Mouse (Mus musculus) midbrain, postnatal 0 days (tissue): ENCODE measurements at regions not wholly inside any gene's neighbourhood (a gene's known extent, or its start where the extent isn't known, plus 50 kb on each side); places are given as distances from the start of the nearest gene placed in this dataset.
"Not testable (repeated sequence)": the region's sequence is repeated elsewhere in the genome, so short reads cannot be mapped to it uniquely, and the experiment has no call there.

Source experiments
- ATAC-seq: fragments of 200-750 bp; cut with Nextera tagmentation; 2 replicates; pipeline ENCODE4 v1.8.0; 2017; ENCODE audit warnings: moderate number of reproducible peaks, mild to moderate bottlenecking, moderate TSS enrichment, moderate library complexity; ENCODE audit not compliant: low FRiP score
- DNase-seq: peaks from one replicate; pipeline ENCODE4 v3.0.0-alpha.2; 2015; ENCODE audit warnings: low spot score
- H3K27ac ChIP-seq: fragments of 300-500 bp; sonication (generic); 2 replicates; pipeline ENCODE4 v1.5.1; 2014; ENCODE audit warnings: low read depth, mild to moderate bottlenecking, low read length, mixed read lengths
- H3K27me3 ChIP-seq: fragments of 300-500 bp; sonication (generic); 2 replicates; pipeline ENCODE4 v1.6.1; 2014; ENCODE audit warnings: low read length, control low read depth, mixed read lengths; ENCODE audit not compliant: insufficient read depth
- H3K36me3 ChIP-seq: fragments of 300-500 bp; sonication (generic); 2 replicates; pipeline ENCODE4 v1.6.1; 2014; ENCODE audit warnings: low read length, control low read depth, mixed read lengths; ENCODE audit not compliant: insufficient read depth
- H3K4me1 ChIP-seq: fragments of 300-500 bp; sonication (generic); 2 replicates; pipeline ENCODE4 v1.6.1; 2014; ENCODE audit warnings: mild to moderate bottlenecking, control low read depth, antibody characterized with exemption, low read length, mixed read lengths; ENCODE audit not compliant: insufficient read depth
- H3K4me2 ChIP-seq: fragments of 300-500 bp; sonication (generic); 2 replicates; pipeline ENCODE4 v1.6.1; 2014; ENCODE audit warnings: low read depth, mild to moderate bottlenecking, low read length, mixed read lengths; ENCODE audit not compliant: poor library complexity, severe bottlenecking
- H3K4me3 ChIP-seq: fragments of 300-500 bp; sonication (generic); 2 replicates; pipeline ENCODE4 v1.5.1; 2014; ENCODE audit warnings: low read depth, mild to moderate bottlenecking, low read length, moderate library complexity
- H3K9ac ChIP-seq: fragments of 300-500 bp; sonication (generic); replicated peaks from 2 replicates; pipeline ENCODE4 v1.6.1; 2014; ENCODE audit warnings: mild to moderate bottlenecking, low read length, moderate library complexity, mixed read lengths; ENCODE audit not compliant: poor library complexity, severe bottlenecking
- H3K9me3 ChIP-seq: fragments of 300-500 bp; sonication (generic); 2 replicates; pipeline ENCODE4 v1.6.1; 2016; ENCODE audit warnings: low read length, control low read depth
- CTCF ChIP-seq: IDR thresholded peaks from 2 replicates; pipeline ENCODE4 v1.5.1; 2016; ENCODE audit warnings: antibody characterized with exemption, mild to moderate bottlenecking
- WGBS: fragments of 180-500 bp; shearing (Covaris S2); extraction: QIAGEN DNeasy Blood & Tissue Kit; methylation state at CpG from one replicate; pipeline ENCODE4 v1.1.7; 2014; 5-methylcytosine and 5-hydroxymethylcytosine counted together

GRCm38 (mm10) chr9:12062488-12062887 lies 1157.9 kb upstream of the Cntn5 start:
- Histone ChIP-seq H3K4me3 (no peak overlapping the region), H3K9ac (no peak overlapping the region), H3K9me3 (no peaks in the 10 kb centered on the region), H3K36me3 (no peaks in the 10 kb centered on the region), H3K4me1 (no peaks in the 10 kb centered on the region), H3K4me2 (no peak overlapping the region), H3K27ac (no peak overlapping the region), H3K27me3 (no peaks in the 10 kb centered on the region)
- no peak for TF ChIP-seq CTCF
- ATAC-seq, result no peak
- WGBS, result 27% methylated on average over 2 of the region's 2 CpGs
- no peak for DNase-seq

DNA sequence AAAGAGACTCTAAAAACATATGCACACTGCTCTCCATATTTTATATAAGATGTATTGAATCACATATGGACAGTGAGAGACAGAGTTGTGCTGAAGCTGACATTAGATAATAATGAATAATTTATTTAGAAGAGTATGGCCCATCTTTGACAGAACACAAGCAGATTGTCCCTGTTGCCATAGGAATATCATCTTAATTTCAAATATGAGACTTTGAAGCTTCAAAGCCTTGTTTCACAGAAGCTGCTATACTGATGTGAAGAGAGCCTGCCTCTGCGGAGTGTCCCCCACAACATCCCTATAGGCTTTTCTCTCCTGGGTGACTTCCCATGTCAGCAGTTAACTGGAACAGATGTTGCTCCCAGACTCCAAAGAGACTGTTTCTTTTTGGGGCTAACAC lies 1147.9 kb upstream of the Cntn5 start:
- Histone ChIP-seq H3K36me3 (no peaks in the 10 kb centered on the region), H3K27me3 (no peaks in the 10 kb centered on the region), H3K4me2 (no peak overlapping the region), H3K9me3 (no peaks in the 10 kb centered on the region), H3K4me1 (no peaks in the 10 kb centered on the region), H3K9ac (no peak overlapping the region), H3K4me3 (no peak overlapping the region), H3K27ac (no peak overlapping the region)
- 47% methylated on average over 1 of the region's 1 CpGs for WGBS
- TF ChIP-seq CTCF, result no peak
- DNase-seq (no peak), ATAC-seq (no peak)

DNA sequence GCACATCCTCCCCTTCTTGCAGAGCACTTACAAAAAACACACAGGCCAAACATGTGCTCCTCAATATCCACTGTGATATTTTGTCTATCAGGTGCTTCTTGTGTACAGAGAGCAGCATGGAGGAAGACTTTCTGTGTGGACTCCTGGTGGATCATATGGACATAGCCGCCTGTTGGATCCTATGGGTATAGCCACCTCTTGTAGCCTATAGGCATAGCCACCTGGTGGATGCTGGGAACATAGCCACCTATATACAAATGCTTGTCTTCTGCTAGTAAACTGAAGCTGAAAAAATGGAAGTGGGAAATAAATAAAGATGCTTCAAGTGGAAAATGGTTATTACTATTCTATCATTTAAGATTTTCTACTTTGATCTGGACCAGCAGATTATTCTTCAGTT lies 1111.4 kb upstream of the Cntn5 start:
- ATAC-seq, result no peak
- WGBS, result 80% methylated on average over 1 of the region's 1 CpGs

GRCm38 (mm10) chr9:11998580-11998979 lies 1094.0 kb upstream of the Cntn5 start:
- no peaks in the 10 kb centered on the region for H3K36me3 ChIP-seq
- H3K27me3 ChIP-seq, result no peaks in the 10 kb centered on the region
- ATAC-seq (no peak), DNase-seq (no peak)
- no peak overlapping the region for H3K9ac ChIP-seq
- TF ChIP-seq CTCF, result no peak
- no peaks in the 10 kb centered on the region for H3K4me1 ChIP-seq
- no peak overlapping the region for H3K4me3 ChIP-seq
- WGBS, result 52% methylated on average over 2 of the region's 2 CpGs
- H3K9me3 ChIP-seq, result no peaks in the 10 kb centered on the region
- H3K4me2 ChIP-seq, result no peak overlapping the region
- no peak overlapping the region for H3K27ac ChIP-seq

More for the DNA sequence above, 1111.4 kb upstream of the Cntn5 start:
- H3K4me3 ChIP-seq, result no peak overlapping the region
- H3K4me2 ChIP-seq, result no peak overlapping the region
- H3K9ac ChIP-seq, result no peak overlapping the region
- no peaks in the 10 kb centered on the region for H3K9me3 ChIP-seq
- no peak overlapping the region for H3K27ac ChIP-seq
- no peaks in the 10 kb centered on the region for H3K27me3 ChIP-seq
- no peaks in the 10 kb centered on the region for H3K36me3 ChIP-seq
- H3K4me1 ChIP-seq, result no peaks in the 10 kb centered on the region
- no peak for DNase-seq
- TF ChIP-seq CTCF, result no peak

DNA sequence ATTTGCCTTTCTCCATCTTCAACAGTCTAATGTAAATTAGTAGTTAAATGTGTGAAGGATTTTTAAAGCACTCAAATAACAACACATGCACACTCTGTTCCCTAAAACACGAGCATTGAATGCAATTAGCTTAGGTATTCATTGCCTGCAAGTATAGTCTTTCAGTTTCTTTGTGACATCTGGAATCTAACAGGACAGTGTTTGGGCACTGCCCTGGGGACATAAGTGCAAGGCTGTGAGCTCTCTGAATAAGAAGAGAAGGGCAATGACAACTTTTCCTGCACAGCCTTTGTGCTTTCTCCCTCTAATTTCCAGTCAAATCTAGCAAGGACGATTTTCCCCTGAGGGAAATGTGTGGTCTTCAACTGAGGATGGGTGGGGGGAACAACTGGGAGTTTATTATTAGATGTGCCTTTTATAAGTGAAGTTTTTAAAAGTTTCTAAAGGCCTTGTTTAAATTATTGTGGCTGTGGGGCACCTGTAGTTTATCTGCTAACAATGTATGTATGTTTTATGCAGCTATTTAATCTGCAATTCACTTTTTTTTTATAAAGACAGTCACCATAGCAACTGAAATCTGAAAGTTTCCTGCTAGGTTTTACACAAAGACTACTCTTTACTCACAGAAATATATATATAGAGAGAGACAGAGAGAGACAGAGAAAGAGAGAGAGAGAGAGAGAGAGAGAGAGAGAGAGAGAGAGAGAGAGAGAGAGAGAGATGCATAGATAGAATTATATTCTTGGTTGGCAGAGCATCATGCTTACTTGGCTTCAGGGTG lies 1077.7 kb upstream of the Cntn5 start:
- peak; percentile 56; the same call in 1 of the 2 replicates for ATAC-seq
- Histone ChIP-seq H3K4me1 (no peaks in the 10 kb centered on the region), H3K4me2 (no peak overlapping the region), H3K4me3 (no peak overlapping the region), H3K9ac (no peak overlapping the region), H3K9me3 (no peaks in the 10 kb centered on the region), H3K27ac (0 out of 2 replicates have a peak overlapping the region, but pooled peaks have one; percentile 26), H3K27me3 (no peaks in the 10 kb centered on the region), H3K36me3 (no peaks in the 10 kb centered on the region)
- no peak for DNase-seq
- 30% methylated on average over 2 of the region's 2 CpGs for WGBS
- TF ChIP-seq CTCF, result no peak

DNA sequence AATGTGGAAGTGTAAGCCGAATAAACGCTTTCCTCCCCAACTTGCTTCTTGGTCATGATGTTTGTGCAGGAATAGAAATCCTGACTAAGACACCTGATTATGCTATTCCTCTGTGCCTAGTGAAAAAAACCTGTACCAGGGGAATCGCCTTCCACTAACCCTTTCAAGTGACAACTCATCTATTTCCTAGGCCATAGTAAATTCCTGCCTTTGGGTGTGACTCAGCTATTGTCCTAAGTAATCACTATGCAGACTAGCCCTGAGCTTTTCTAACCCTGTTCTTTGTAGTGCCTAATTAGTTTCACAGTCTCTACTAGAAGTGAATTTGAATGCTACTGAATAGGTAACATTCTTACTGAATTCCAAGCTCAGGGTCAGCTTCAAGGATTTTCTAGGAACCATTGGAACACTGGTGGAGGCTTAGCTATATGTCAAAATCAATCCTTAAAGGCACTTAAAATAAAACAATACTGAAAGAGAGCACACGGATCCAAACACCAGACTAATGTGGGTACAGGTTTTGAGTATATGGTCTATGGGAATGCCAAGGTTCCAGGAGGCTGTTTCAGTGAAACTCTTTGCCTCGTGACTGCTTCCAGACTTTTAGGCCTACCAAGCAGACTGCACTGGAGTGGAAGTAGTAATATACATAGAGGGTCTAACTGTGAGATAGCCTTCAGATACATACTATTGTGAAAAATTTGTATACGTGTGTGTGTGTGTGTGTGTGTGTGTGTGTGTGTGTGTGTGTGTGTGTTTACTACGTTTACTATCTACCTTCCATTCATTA lies 1036.3 kb upstream of the Cntn5 start:
- H3K27ac ChIP-seq, H3K27me3 ChIP-seq, DNase-seq, H3K9me3 ChIP-seq, H3K36me3 ChIP-seq, H3K4me3 ChIP-seq, H3K4me1 ChIP-seq, ATAC-seq, H3K4me2 ChIP-seq, H3K9ac ChIP-seq: not testable (repeated sequence)
- WGBS, result 53% methylated on average over 7 of the region's 7 CpGs
